Mouse (Mus musculus): ENCODE data around the gene A930033H14Rik. TPM values are rescaled to one million over a fixed set of nuclear protein-coding genes. Genes with fewer than 3 reads are reported as not detected.

Gene A930033H14Rik
- polyA plus RNA-seq (2012; rRNA removed) (2.9 and 4.2 TPM in 2 replicates), polyA plus RNA-seq (2014; fragmentation: Nextera tagmentation; extraction: Ambion mirVana) (3.1 and 3.2 TPM in 2 replicates)

DNA sequence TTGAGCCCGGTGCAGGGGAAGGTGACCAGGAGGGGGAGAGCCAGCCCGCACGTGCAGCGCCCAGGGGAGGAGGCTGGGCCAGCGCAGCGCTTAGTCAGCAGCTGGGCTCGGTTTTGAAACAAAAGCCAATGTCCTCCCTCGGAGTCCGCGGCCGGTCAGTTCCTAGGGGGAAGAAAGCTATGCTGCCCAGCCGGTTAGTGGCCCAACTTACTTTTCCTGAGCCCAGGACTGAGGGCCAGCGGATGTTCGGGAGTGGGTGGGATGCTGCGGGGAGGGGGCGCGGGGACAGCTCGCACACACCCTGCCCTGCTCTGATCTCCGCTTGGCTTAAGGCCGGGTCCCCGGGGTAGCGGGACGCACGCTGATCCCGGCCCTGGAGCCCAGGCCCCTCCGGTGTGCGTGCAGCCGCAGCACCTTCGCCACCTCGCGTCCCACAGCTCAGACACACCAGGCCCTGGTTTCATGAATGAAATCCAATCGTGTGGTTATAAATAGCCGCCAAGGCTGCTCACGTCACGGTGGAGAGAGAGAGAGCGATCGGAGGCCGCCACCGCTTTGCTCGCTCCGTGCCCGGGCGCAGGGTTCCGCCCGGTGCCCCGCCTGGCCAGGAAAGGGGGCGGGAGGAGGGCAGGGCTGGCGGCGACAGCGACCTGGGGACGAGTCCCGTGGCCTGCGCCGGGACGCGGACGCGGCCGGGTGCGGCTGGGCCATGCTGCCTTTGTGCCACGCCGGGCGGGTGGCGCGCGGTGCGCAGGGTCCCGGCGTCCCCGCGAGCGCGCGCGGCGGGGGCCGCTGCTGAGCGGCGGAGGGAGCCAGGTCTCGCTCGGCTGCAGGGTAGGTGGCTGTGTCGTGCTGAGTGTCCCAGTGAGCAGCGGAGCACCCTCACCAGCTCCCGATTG is at the start of gene A930033H14Rik:
TSS of gene A930033H14Rik (minus strand) at position 557 of the 899 bp plus-strand sequence.
- Histone ChIP-seq H3K27me3 (ENCODE audit: control insufficient read depth, insufficient read depth, low read length) (no peaks in the 10 kb centered on the region), H3K4me1 (ENCODE audit: control insufficient read depth, insufficient read depth, low read length) (peaks cover 15% of the 10 kb centered on the region; the same call in 1 of the 2 replicates), H3K9me3 (ENCODE audit: control insufficient read depth, low read length) (peaks cover 10% of the 10 kb centered on the region; the same call in 1 of the 2 replicates), H3K9ac (ENCODE audit: low read depth, low read length, severe bottlenecking) (peak within 1 kb of the TSS; percentile 96), H3K36me3 (ENCODE audit: control insufficient read depth, insufficient read depth, low read length) (peaks cover 18% of the 10 kb centered on the region), H3K27ac (replicated peaks; ENCODE audit: low read depth, low read length) (peak within 1 kb of the TSS; percentile 99), H3K4me2 (replicated peaks; ENCODE audit: low read depth, low read length, severe bottlenecking) (peak within 1 kb of the TSS; percentile 85), H3K4me3 (replicated peaks; ENCODE audit: low read length) (peak within 1 kb of the TSS; percentile 83)
- peak; percentile 54; the same call in 1 of the 2 replicates for TF ChIP-seq POLR2A (IDR thresholded peaks at IDR 0.05; ENCODE audit: borderline replicate concordance, extremely low read depth, insufficient read depth, insufficient read length)
- WGBS, result 1% methylated on average over 68 of the region's 84 CpGs
- ATAC-seq (ENCODE audit: low FRiP score, low read depth) (peak; percentile 82), DNase-seq (ENCODE audit: low spot score) (peak; percentile 88)

DNA sequence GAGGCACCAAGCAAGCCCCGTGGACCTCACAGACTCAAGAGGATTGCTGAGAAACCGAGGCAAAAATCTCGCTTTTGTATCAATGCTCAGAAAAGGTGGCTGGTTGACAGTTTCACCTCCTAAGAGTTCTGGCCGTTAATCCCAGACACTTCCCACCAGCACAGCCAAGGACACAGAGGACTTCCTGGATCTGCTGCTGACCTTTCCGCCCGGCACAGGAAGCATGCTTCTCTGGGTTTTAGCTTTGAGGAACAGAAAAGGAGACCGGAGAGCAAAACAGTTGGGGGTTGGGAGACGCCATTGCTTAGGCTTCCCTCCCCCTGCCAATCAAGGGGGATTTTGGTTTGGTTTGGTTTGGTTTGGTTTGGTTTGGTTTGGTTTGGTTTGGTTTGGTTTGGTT is 47.0 kb upstream of the A930033H14Rik start:
- no peak for ATAC-seq (ENCODE audit: low FRiP score, low read depth)
- WGBS, result 91% methylated on average over 8 of the region's 8 CpGs
- peaks cover 21% of the 10 kb centered on the region for H3K36me3 ChIP-seq (ENCODE audit: control insufficient read depth, insufficient read depth, low read length)

DNA sequence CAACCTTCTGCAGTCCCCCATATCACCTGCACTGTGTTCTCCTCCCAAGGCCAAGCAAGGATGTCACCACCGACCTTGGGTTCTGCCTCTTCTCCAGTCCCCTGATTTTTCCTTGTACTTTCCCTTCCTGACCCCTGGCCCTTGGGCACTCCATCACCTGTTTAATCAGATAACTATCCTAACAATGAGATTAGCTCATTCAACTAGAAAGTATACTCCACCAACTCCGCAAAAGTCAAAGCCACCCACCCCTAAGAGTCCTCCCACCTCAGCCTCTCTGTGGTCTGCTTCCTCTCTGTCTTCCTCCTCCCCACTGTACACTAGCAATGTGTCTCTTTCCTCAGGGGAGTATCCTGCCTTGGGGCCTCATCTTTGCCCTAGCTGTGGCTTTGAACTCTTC is 46.3 kb upstream of the A930033H14Rik start:
- 62% methylated on average over 2 of the region's 2 CpGs for WGBS
- DNase-seq (ENCODE audit: low spot score) (no peak), ATAC-seq (ENCODE audit: low FRiP score, low read depth) (no peak)
- peaks cover 24% of the 10 kb centered on the region for H3K4me1 ChIP-seq (ENCODE audit: control insufficient read depth, insufficient read depth, low read length)
- H3K27ac ChIP-seq (replicated peaks; ENCODE audit: low read depth, low read length), result no peak overlapping the region
- no peaks in the 10 kb centered on the region for H3K9me3 ChIP-seq (ENCODE audit: control insufficient read depth, low read length)
- H3K4me3 ChIP-seq (replicated peaks; ENCODE audit: low read length), result no peak overlapping the region
- H3K9ac ChIP-seq (ENCODE audit: low read depth, low read length, severe bottlenecking), result no peak overlapping the region
- H3K27me3 ChIP-seq (ENCODE audit: control insufficient read depth, insufficient read depth, low read length), result no peaks in the 10 kb centered on the region
- H3K4me2 ChIP-seq (replicated peaks; ENCODE audit: low read depth, low read length, severe bottlenecking), result no peak overlapping the region
- no peak for TF ChIP-seq POLR2A (IDR thresholded peaks at IDR 0.05; ENCODE audit: borderline replicate concordance, extremely low read depth, insufficient read depth, insufficient read length)
- peaks cover 21% of the 10 kb centered on the region for H3K36me3 ChIP-seq (ENCODE audit: control insufficient read depth, insufficient read depth, low read length)

More for the DNA sequence above, 47.0 kb upstream of the A930033H14Rik start:
- TF ChIP-seq POLR2A (IDR thresholded peaks at IDR 0.05; ENCODE audit: borderline replicate concordance, extremely low read depth, insufficient read depth, insufficient read length), result no peak
- peaks cover 21% of the 10 kb centered on the region for H3K4me1 ChIP-seq (ENCODE audit: control insufficient read depth, insufficient read depth, low read length)
- H3K9ac ChIP-seq (ENCODE audit: low read depth, low read length, severe bottlenecking), result no peak overlapping the region
- H3K4me2 ChIP-seq (replicated peaks; ENCODE audit: low read depth, low read length, severe bottlenecking), result no peak overlapping the region
- H3K27me3 ChIP-seq (ENCODE audit: control insufficient read depth, insufficient read depth, low read length), result no peaks in the 10 kb centered on the region
- H3K9me3 ChIP-seq (ENCODE audit: control insufficient read depth, low read length), result no peaks in the 10 kb centered on the region
- H3K4me3 ChIP-seq (replicated peaks; ENCODE audit: low read length), result no peak overlapping the region
- no peak overlapping the region for H3K27ac ChIP-seq (replicated peaks; ENCODE audit: low read depth, low read length)
- no peak for DNase-seq (ENCODE audit: low spot score)

DNA sequence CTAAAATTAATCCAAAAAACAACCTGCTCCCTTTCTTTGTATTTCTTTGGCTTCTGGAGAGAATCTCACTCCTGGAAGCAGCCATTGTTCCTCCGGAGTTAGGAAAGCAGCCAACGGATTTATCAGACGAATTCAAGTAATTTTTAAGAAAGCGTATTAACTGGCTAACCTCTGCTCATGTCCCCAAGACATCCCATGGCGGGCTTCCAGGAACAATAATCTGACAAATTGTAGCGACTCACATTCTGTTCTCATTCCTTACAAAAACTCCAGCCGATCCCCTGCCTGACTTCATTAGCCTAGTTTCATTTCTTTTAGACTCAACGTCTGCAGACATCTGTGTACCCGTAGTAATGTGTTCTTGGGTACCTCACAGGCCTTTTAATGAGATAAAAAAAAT is 45.7 kb upstream of the A930033H14Rik start:
- H3K4me3 ChIP-seq (replicated peaks; ENCODE audit: low read length), result no peak overlapping the region
- H3K4me1 ChIP-seq (ENCODE audit: control insufficient read depth, insufficient read depth, low read length), result peaks cover 27% of the 10 kb centered on the region
- no peaks in the 10 kb centered on the region for H3K9me3 ChIP-seq (ENCODE audit: control insufficient read depth, low read length)
- no peaks in the 10 kb centered on the region for H3K27me3 ChIP-seq (ENCODE audit: control insufficient read depth, insufficient read depth, low read length)
- no peak overlapping the region for H3K4me2 ChIP-seq (replicated peaks; ENCODE audit: low read depth, low read length, severe bottlenecking)
- WGBS, result 56% methylated on average over 9 of the region's 9 CpGs
- peaks cover 21% of the 10 kb centered on the region for H3K36me3 ChIP-seq (ENCODE audit: control insufficient read depth, insufficient read depth, low read length)
- ATAC-seq (ENCODE audit: low FRiP score, low read depth), result no peak
- TF ChIP-seq POLR2A (IDR thresholded peaks at IDR 0.05; ENCODE audit: borderline replicate concordance, extremely low read depth, insufficient read depth, insufficient read length), result no peak
- peak; percentile 27 for DNase-seq (ENCODE audit: low spot score)
- H3K27ac ChIP-seq (replicated peaks; ENCODE audit: low read depth, low read length), result no peak overlapping the region
- no peak overlapping the region for H3K9ac ChIP-seq (ENCODE audit: low read depth, low read length, severe bottlenecking)

DNA sequence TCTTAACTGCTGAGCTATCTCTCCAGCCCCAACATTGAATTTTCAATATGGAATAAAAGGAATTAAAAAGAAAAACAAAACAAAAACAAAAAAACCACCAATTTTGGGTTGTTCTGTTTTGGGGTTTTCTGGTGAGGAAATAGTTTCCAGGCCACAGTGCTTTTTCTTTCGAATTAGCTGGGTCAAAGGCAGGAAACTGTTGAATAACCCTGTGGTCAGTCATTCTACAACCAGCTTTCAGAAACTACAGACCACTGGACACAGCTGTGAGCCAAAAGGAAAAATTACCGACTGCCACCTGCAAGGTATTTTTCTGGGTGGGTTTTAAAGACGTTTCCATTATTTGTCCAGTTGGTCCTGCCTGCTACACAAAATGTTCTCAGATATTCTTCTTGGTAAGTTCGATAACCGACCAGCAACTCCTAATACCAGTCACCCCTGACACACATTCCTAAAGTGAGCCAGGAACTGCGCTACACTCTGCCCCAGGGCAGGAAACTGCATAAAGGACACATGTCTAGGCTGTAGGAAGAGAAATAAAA is 44.8 kb upstream of the A930033H14Rik start:
- TF ChIP-seq POLR2A (IDR thresholded peaks at IDR 0.05; ENCODE audit: borderline replicate concordance, extremely low read depth, insufficient read depth, insufficient read length), result no peak
- Histone ChIP-seq H3K27me3 (ENCODE audit: control insufficient read depth, insufficient read depth, low read length) (no peaks in the 10 kb centered on the region), H3K4me3 (replicated peaks; ENCODE audit: low read length) (no peak overlapping the region), H3K4me2 (replicated peaks; ENCODE audit: low read depth, low read length, severe bottlenecking) (no peak overlapping the region), H3K27ac (replicated peaks; ENCODE audit: low read depth, low read length) (no peak overlapping the region), H3K9me3 (ENCODE audit: control insufficient read depth, low read length) (no peaks in the 10 kb centered on the region), H3K36me3 (ENCODE audit: control insufficient read depth, insufficient read depth, low read length) (peaks cover 21% of the 10 kb centered on the region), H3K9ac (ENCODE audit: low read depth, low read length, severe bottlenecking) (no peak overlapping the region), H3K4me1 (ENCODE audit: control insufficient read depth, insufficient read depth, low read length) (peaks cover 28% of the 10 kb centered on the region)
- 56% methylated on average over 6 of the region's 6 CpGs for WGBS
- DNase-seq (ENCODE audit: low spot score) (no peak), ATAC-seq (ENCODE audit: low FRiP score, low read depth) (no peak)
